Mouse (Mus musculus) fibroblast of lung, adult 2 months (primary cell): ENCODE measurements around the gene Peak1.

ENCODE experiments used
- DNase-seq: peaks from one replicate; pipeline ENCODE4 v3.0.0-alpha.2; 2011; ENCODE audit warnings: low read depth

The Peak1 gene

GRCm38 (mm10) chr9:56196921-56197320 lies 220.9 kb downstream of the Peak1 start:
- no peak for DNase-seq

- DNase-seq: no peak
Observed at GRCm38 (mm10) chr9:56195193-56195592, 222.7 kb downstream of the Peak1 start.

GRCm38 (mm10) chr9:56191498-56192455 lies 226.1 kb downstream of the Peak1 start:
- DNase-seq: no peak

- no peak for DNase-seq
Observed at GRCm38 (mm10) chr9:56180118-56180781, 237.6 kb downstream of the Peak1 start.

GRCm38 (mm10) chr9:56179416-56180117 lies 238.3 kb downstream of the Peak1 start:
- no peak for DNase-seq

GRCm38 (mm10) chr9:56177354-56177753 lies 240.5 kb downstream of the Peak1 start:
- no peak for DNase-seq

- DNase-seq: no peak
Observed at GRCm38 (mm10) chr9:56175316-56175715, 242.6 kb downstream of the Peak1 start.

GRCm38 (mm10) chr9:56167690-56168089 lies 250.2 kb downstream of the Peak1 start:
- no peak for DNase-seq

- no peak for DNase-seq
Observed at GRCm38 (mm10) chr9:56166161-56166560, 251.7 kb downstream of the Peak1 start.

- no peak for DNase-seq
Observed at GRCm38 (mm10) chr9:56165377-56165776, 252.5 kb downstream of the Peak1 start, which contains the start of gene Tspan3. Gene Tspan3, minus strand, starts transcription at chr9:56165477.

- DNase-seq: no peak
Observed at GRCm38 (mm10) chr9:56160341-56161141, 257.3 kb downstream of the Peak1 start.

- no peak for DNase-seq
Observed at GRCm38 (mm10) chr9:56159456-56159855, 258.4 kb downstream of the Peak1 start.

- no peak for DNase-seq
Observed at GRCm38 (mm10) chr9:56158077-56158476, 259.8 kb downstream of the Peak1 start.

GRCm38 (mm10) chr9:56154572-56154971 lies 263.3 kb downstream of the Peak1 start:
- DNase-seq: no peak

GRCm38 (mm10) chr9:56152482-56153007 lies 265.3 kb downstream of the Peak1 start:
- DNase-seq: no peak

GRCm38 (mm10) chr9:56151745-56152481 lies 266.0 kb downstream of the Peak1 start:
- DNase-seq: peak; percentile 79
